Comparison of ENCODE assay signal across 21 mouse cellular contexts in the genomic region with DNA sequence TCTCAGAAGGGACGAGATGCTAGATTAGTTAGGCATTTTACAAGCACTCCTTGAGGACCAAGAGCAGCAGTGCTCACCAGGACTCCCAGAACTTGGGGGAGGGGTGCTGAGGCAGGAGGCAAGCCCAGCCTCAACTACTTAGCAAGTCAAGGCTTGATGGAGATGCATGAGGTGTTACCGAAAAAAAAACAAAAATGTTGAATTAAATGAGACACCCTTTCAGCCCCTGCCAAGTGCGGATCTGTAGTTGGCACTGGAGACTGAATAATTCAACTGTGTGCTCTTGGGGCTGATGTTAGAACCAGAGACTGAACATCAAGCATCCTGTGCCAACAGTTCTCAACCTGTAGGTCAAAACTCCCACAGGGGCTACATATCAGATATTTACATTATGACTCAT. TPM values are rescaled to one million over a fixed set of nuclear protein-coding genes. Genes with fewer than 3 reads are reported as not detected.
DNase-seq lines count a peak whose midpoint lies in the region; ATAC-seq and TF ChIP-seq lines count a peak whose summit lies in the region.
"Had no signal": no experiment of that assay in that cellular context is flagged by ENCODE, and none has a peak within 500 bp of the region (broad histone marks: within the 10 kb centered on the region; RNA-seq: fewer than 3 reads in every experiment).

No protein-coding gene starts in this region.

- no peak overlapping the region for H3K27ac ChIP-seq in forebrain, embryonic 16.5 days (ENCODE audit: low read length)
- no peak overlapping the region for H3K27ac ChIP-seq in forebrain, postnatal 0 days (ENCODE audit: low read depth, low read length)
- H3K27ac ChIP-seq in CH12.LX (ENCODE audit: insufficient read depth, low read depth), result no peak overlapping the region
- no peak overlapping the region for H3K27ac ChIP-seq in limb, embryonic 15.5 days
- H3K27ac ChIP-seq: gastrocnemius, adult 2 months; heart, embryonic 10.5 days; hindbrain, embryonic 12.5 days had no signal

- peaks cover 5% of the 10 kb centered on the region for H3K4me1 ChIP-seq in forebrain, embryonic 16.5 days (replicated peaks; ENCODE audit: control insufficient read depth, insufficient read depth, low read length)
- H3K4me1 ChIP-seq in forebrain, postnatal 0 days (ENCODE audit: insufficient read depth), result no peaks in the 10 kb centered on the region
- H3K4me1 ChIP-seq in CH12.LX (ENCODE audit: control insufficient read depth in 1 of 2, insufficient read depth in 2 of 2), result peaks cover 0 to 21% of the 10 kb centered on the region in 2 experiments; a peak in 2 of 4 replicates
- H3K4me1 ChIP-seq in limb, embryonic 15.5 days, result peaks cover 13% of the 10 kb centered on the region
- H3K4me1 ChIP-seq: hindbrain, embryonic 12.5 days had no signal

- no peak overlapping the region for H3K4me3 ChIP-seq in forebrain, embryonic 16.5 days (replicated peaks; ENCODE audit: low read length)
- H3K4me3 ChIP-seq in forebrain, postnatal 0 days (ENCODE audit: low read depth, low read length), result no peak overlapping the region
- H3K4me3 ChIP-seq in CH12.LX (replicated peaks in 1 of 3; ENCODE audit: low read depth in 2 of 3, low read length in 2 of 3, poor library complexity in 1 of 3), result no peak overlapping the region
- no peak overlapping the region for H3K4me3 ChIP-seq in limb, embryonic 15.5 days
- H3K4me3 ChIP-seq: gastrocnemius, adult 2 months; heart, embryonic 10.5 days; hindbrain, embryonic 12.5 days had no signal

- H3K9me3 ChIP-seq in forebrain, embryonic 16.5 days (ENCODE audit: control insufficient read depth, low read length), result no peaks in the 10 kb centered on the region
- H3K9me3 ChIP-seq in forebrain, postnatal 0 days (ENCODE audit: low read length), result no peaks in the 10 kb centered on the region
- peaks cover 13% of the 10 kb centered on the region for H3K9me3 ChIP-seq in CH12.LX (replicated peaks; ENCODE audit: low read length)
- no peaks in the 10 kb centered on the region for H3K9me3 ChIP-seq in limb, embryonic 15.5 days

- no peak for TF ChIP-seq RAD21 in CH12.LX (IDR thresholded peaks at IDR 0.05; ENCODE audit: low read depth, low read length)

- H3K4me2 ChIP-seq in forebrain, embryonic 16.5 days (ENCODE audit: low read length), result no peak overlapping the region
- H3K4me2 ChIP-seq in forebrain, postnatal 0 days (ENCODE audit: low read depth), result no peak overlapping the region
- H3K4me2 ChIP-seq in CH12.LX (ENCODE audit: insufficient read depth, low read depth, poor library complexity, severe bottlenecking), result no peak overlapping the region
- H3K4me2 ChIP-seq in limb, embryonic 15.5 days, result no peak overlapping the region
- H3K4me2 ChIP-seq: hindbrain, embryonic 12.5 days had no signal

- no peaks in the 10 kb centered on the region for H3K27me3 ChIP-seq in forebrain, embryonic 16.5 days (replicated peaks; ENCODE audit: control insufficient read depth, insufficient read depth, low read length)
- no peaks in the 10 kb centered on the region for H3K27me3 ChIP-seq in forebrain, postnatal 0 days (ENCODE audit: insufficient read depth, low read length)
- H3K27me3 ChIP-seq in CH12.LX (replicated peaks), result peaks cover 10% of the 10 kb centered on the region
- H3K27me3 ChIP-seq in limb, embryonic 15.5 days, result 0 out of 2 replicates have a peak, but pooled peaks cover 14% of the 10 kb centered on the region

- no peak for TF ChIP-seq CTCF in forebrain, postnatal 0 days (IDR thresholded peaks at IDR 0.05; ENCODE audit: low read depth)
- no peak for TF ChIP-seq CTCF in CH12.LX (conservative IDR thresholded peaks at IDR 0.05 in 1 of 2, IDR thresholded peaks at IDR 0.05 in 1 of 2; ENCODE audit: low read depth in 2 of 2, low read length in 2 of 2)

- ATAC-seq in forebrain, embryonic 16.5 days, result peak; percentile 47; the same call in 1 of the 2 replicates
- no peak for ATAC-seq in forebrain, postnatal 0 days
- 0 out of 2 replicates have a peak, but pooled peaks have one; percentile 24 for ATAC-seq in limb, embryonic 15.5 days (ENCODE audit: insufficient number of reproducible peaks, low FRiP score, low TSS enrichment, low read depth)
- ATAC-seq: CD4-positive, CD25-positive, alpha-beta regulatory T cell, adult 4 months; hindbrain, embryonic 16.5 days; inflammation-experienced regulatory T-cells, adult 6 months; intestine, postnatal 0 days had no signal

- H3K9ac ChIP-seq in forebrain, embryonic 16.5 days (replicated peaks; ENCODE audit: low read depth, low read length), result no peak overlapping the region
- H3K9ac ChIP-seq in forebrain, postnatal 0 days, result no peak overlapping the region
- H3K9ac ChIP-seq in CH12.LX (ENCODE audit: insufficient read depth, low read depth), result no peak overlapping the region
- no peak overlapping the region for H3K9ac ChIP-seq in limb, embryonic 15.5 days
- H3K9ac ChIP-seq: hindbrain, embryonic 12.5 days had no signal

- 18% methylated on average over 3 of the region's 3 CpGs for WGBS in forebrain, embryonic 16.5 days
- WGBS in forebrain, postnatal 0 days, result 26% methylated on average over 3 of the region's 3 CpGs
- WGBS in limb, embryonic 15.5 days, result 32% methylated on average over 3 of the region's 3 CpGs

- no peaks in the 10 kb centered on the region for H3K36me3 ChIP-seq in forebrain, embryonic 16.5 days (ENCODE audit: control insufficient read depth, insufficient read depth)
- no peaks in the 10 kb centered on the region for H3K36me3 ChIP-seq in forebrain, postnatal 0 days (ENCODE audit: insufficient read depth)
- H3K36me3 ChIP-seq in CH12.LX (replicated peaks in 1 of 2; ENCODE audit: control insufficient read depth in 1 of 2, insufficient read depth in 1 of 2, low read length in 1 of 2), result no peaks in the 10 kb centered on the region
- no peaks in the 10 kb centered on the region for H3K36me3 ChIP-seq in limb, embryonic 15.5 days
- H3K36me3 ChIP-seq: heart, embryonic 10.5 days; hindbrain, embryonic 12.5 days had no signal

- no peak for TF ChIP-seq EP300 in CH12.LX (IDR thresholded peaks at IDR 0.05; ENCODE audit: low read length)

- dilution Hi-C loops in CH12.LX (cut with MboI; ENCODE audit: extremely low pct_ligation_motif_present, extremely low pct_unique_long_range_greater_than_20kb, low sequenced_read_pairs), result no loop called here

- TF ChIP-seq POLR2A in CH12.LX (IDR thresholded peaks at IDR 0.05; ENCODE audit: low read depth, low read length), result no peak

- DNase-seq in cerebellum, adult 9-11 months, result peak; percentile 9
- no peak for DNase-seq in cerebellum, adult 9-10 months
- DNase-seq in forebrain, postnatal 0 days, result no peak
- DNase-seq in CH12.LX (ENCODE audit: extremely low read depth), result no peak
- no peak for DNase-seq in heart, adult 11 months
- DNase-seq: adrenal gland, postnatal 10 days; B cell, adult 2 months; cerebellum, adult 11-12 months; cerebellum, postnatal 10 days; gastrocnemius, adult 2 months; gastrocnemius, postnatal 25 days; heart, postnatal 10 days; heart, postnatal 4 days had no signal

- H3K79me2 ChIP-seq in CH12.LX (replicated peaks; ENCODE audit: control insufficient read depth, extremely low read depth, insufficient read depth, poor library complexity, severe bottlenecking), result no peaks in the 10 kb centered on the region

- in situ Hi-C loops in CH12.LX (cut with MboI; ENCODE audit: low pct_ligation_motif_present, low pct_unique_long_range_greater_than_20kb, low sequenced_read_pairs), result no loop called here

TF ChIP-seq in CH12.LX, 34 proteins besides CTCF, POLR2A, EP300 and RAD21:
- TF ChIP-seq ZNF384 (IDR thresholded peaks at IDR 0.05; ENCODE audit: low read depth, low read length) (no peak), IRF4 (IDR thresholded peaks at IDR 0.05; ENCODE audit: low read depth, low read length) (0 out of 2 replicates have a peak, but pooled peaks have one; percentile 36)

RNA-seq across cellular contexts. Expression of gene Castor2, which starts 33.2 kb away (rescaled TPM):
- 29.2 and 31.4 TPM in 2 replicates for polyA plus RNA-seq in forebrain, embryonic 16.5 days (2015; fragmentation: Nextera tagmentation; extraction: Ambion mirVana)
- total RNA-seq in forebrain, postnatal 0 days (2014; rRNA removed), result 16.8 and 19.3 TPM in 2 replicates
- 18.9 and 21.9 TPM in 2 replicates for polyA plus RNA-seq in forebrain, postnatal 0 days (2015; fragmentation: Nextera tagmentation; extraction: Ambion mirVana)
- 1.2 and 1.3 TPM in 2 replicates for total RNA-seq in CH12.LX (2012; rRNA removed)
- total RNA-seq in CH12.LX (2014; rRNA removed), result 0.31 and 0.35 TPM in 2 replicates
- polyA plus RNA-seq in CH12.LX (2012; ENCODE audit: insufficient read length, low read depth), result 3.8 and 3.9 TPM in 2 replicates
- polyA plus RNA-seq in limb, embryonic 15.5 days (2015; fragmentation: Nextera tagmentation; extraction: Ambion mirVana), result 8.5 and 9.4 TPM in 2 replicates
